Mouse (Mus musculus): ENCODE measurements around the gene Cyb5r1. TPM values are rescaled to one million over a fixed set of nuclear protein-coding genes. Genes with fewer than 3 reads are reported as not detected.

The Cyb5r1 gene
- polyA plus RNA-seq, 1 experiment = 40.8 TPM

- TF ChIP-seq POLR2A (IDR thresholded peaks at IDR 0.05; ENCODE audit: borderline replicate concordance, control insufficient read depth, low read depth, low read length) (no peak), CTCF (IDR thresholded peaks at IDR 0.05; ENCODE audit: control insufficient read depth, insufficient read depth, low read length) (no peak)
- 89% methylated on average over 12 of the region's 12 CpGs for WGBS
- H3K4me3 ChIP-seq (replicated peaks; ENCODE audit: control insufficient read depth, low read depth, low read length) = no peak overlapping the region
- H3K4me1 ChIP-seq (ENCODE audit: control insufficient read depth, insufficient read depth, low read length) = no peaks in the 10 kb centered on the region
- no peak overlapping the region for H3K27ac ChIP-seq (ENCODE audit: control insufficient read depth, insufficient read depth, low read depth, low read length, poor library complexity)
Observed at GRCm38 (mm10) chr1:134398210-134398609, 7.1 kb upstream of the Cyb5r1 start.

GRCm38 (mm10) chr1:134399735-134400134 lies 5.6 kb upstream of the Cyb5r1 start:
- Histone ChIP-seq H3K4me3 (replicated peaks; ENCODE audit: control insufficient read depth, low read depth, low read length) (no peak overlapping the region), H3K4me1 (ENCODE audit: control insufficient read depth, insufficient read depth, low read length) (no peaks in the 10 kb centered on the region)
- no peak for TF ChIP-seq CTCF (IDR thresholded peaks at IDR 0.05; ENCODE audit: control insufficient read depth, insufficient read depth, low read length)
- TF ChIP-seq POLR2A (IDR thresholded peaks at IDR 0.05; ENCODE audit: borderline replicate concordance, control insufficient read depth, low read depth, low read length) = no peak

GRCm38 (mm10) chr1:134406414-134406771 lies 1.0 kb downstream of the Cyb5r1 start:
- Histone ChIP-seq H3K4me1 (ENCODE audit: control insufficient read depth, insufficient read depth, low read length) (no peaks in the 10 kb centered on the region; the same call in 1 of the 2 replicates), H3K4me3 (replicated peaks; ENCODE audit: control insufficient read depth, low read depth, low read length) (peak overlapping the region; percentile 99), H3K27ac (ENCODE audit: control insufficient read depth, insufficient read depth, low read depth, low read length, poor library complexity) (peak overlapping the region; percentile 96)
- 17% methylated on average over 8 of the region's 8 CpGs for WGBS
- TF ChIP-seq CTCF (IDR thresholded peaks at IDR 0.05; ENCODE audit: control insufficient read depth, insufficient read depth, low read length) (no peak), POLR2A (IDR thresholded peaks at IDR 0.05; ENCODE audit: borderline replicate concordance, control insufficient read depth, low read depth, low read length) (no peak)

More at GRCm38 (mm10) chr1:134399735-134400134, 5.6 kb upstream of the Cyb5r1 start:
- 75% methylated on average over 5 of the region's 5 CpGs for WGBS
- no peak overlapping the region for H3K27ac ChIP-seq (ENCODE audit: control insufficient read depth, insufficient read depth, low read depth, low read length, poor library complexity)

- no peak for TF ChIP-seq CTCF (IDR thresholded peaks at IDR 0.05; ENCODE audit: control insufficient read depth, insufficient read depth, low read length)
- no peak for TF ChIP-seq POLR2A (IDR thresholded peaks at IDR 0.05; ENCODE audit: borderline replicate concordance, control insufficient read depth, low read depth, low read length)
- 90% methylated on average over 8 of the region's 8 CpGs for WGBS
- Histone ChIP-seq H3K4me3 (replicated peaks; ENCODE audit: control insufficient read depth, low read depth, low read length) (no peak overlapping the region), H3K4me1 (ENCODE audit: control insufficient read depth, insufficient read depth, low read length) (no peaks in the 10 kb centered on the region; the same call in 1 of the 2 replicates), H3K27ac (ENCODE audit: control insufficient read depth, insufficient read depth, low read depth, low read length, poor library complexity) (no peak overlapping the region)
Observed at GRCm38 (mm10) chr1:134408080-134408479, 2.7 kb downstream of the Cyb5r1 start.

- H3K4me1 ChIP-seq (ENCODE audit: control insufficient read depth, insufficient read depth, low read length) = no peaks in the 10 kb centered on the region; the same call in 1 of the 2 replicates
- WGBS = 88% methylated on average over 9 of the region's 9 CpGs
Observed at GRCm38 (mm10) chr1:134411706-134412629, 6.6 kb downstream of the Cyb5r1 start.

GRCm38 (mm10) chr1:134414038-134414437 lies 8.7 kb downstream of the Cyb5r1 start:
- Histone ChIP-seq H3K4me1 (ENCODE audit: control insufficient read depth, insufficient read depth, low read length) (no peaks in the 10 kb centered on the region; the same call in 1 of the 2 replicates), H3K4me3 (replicated peaks; ENCODE audit: control insufficient read depth, low read depth, low read length) (no peak overlapping the region), H3K27ac (ENCODE audit: control insufficient read depth, insufficient read depth, low read depth, low read length, poor library complexity) (no peak overlapping the region)
- no peak for TF ChIP-seq CTCF (IDR thresholded peaks at IDR 0.05; ENCODE audit: control insufficient read depth, insufficient read depth, low read length)
- TF ChIP-seq POLR2A (IDR thresholded peaks at IDR 0.05; ENCODE audit: borderline replicate concordance, control insufficient read depth, low read depth, low read length) = no peak
- WGBS = 74% methylated on average over 2 of the region's 2 CpGs

More at GRCm38 (mm10) chr1:134411706-134412629, 6.6 kb downstream of the Cyb5r1 start:
- TF ChIP-seq CTCF (IDR thresholded peaks at IDR 0.05; ENCODE audit: control insufficient read depth, insufficient read depth, low read length) (no peak), POLR2A (IDR thresholded peaks at IDR 0.05; ENCODE audit: borderline replicate concordance, control insufficient read depth, low read depth, low read length) (no peak)
- no peak overlapping the region for H3K27ac ChIP-seq (ENCODE audit: control insufficient read depth, insufficient read depth, low read depth, low read length, poor library complexity)
- no peak overlapping the region for H3K4me3 ChIP-seq (replicated peaks; ENCODE audit: control insufficient read depth, low read depth, low read length)

- Histone ChIP-seq H3K27ac (ENCODE audit: control insufficient read depth, insufficient read depth, low read depth, low read length, poor library complexity) (peak overlapping the region; percentile 96), H3K4me3 (replicated peaks; ENCODE audit: control insufficient read depth, low read depth, low read length) (peak overlapping the region; percentile 99), H3K4me1 (ENCODE audit: control insufficient read depth, insufficient read depth, low read length) (no peaks in the 10 kb centered on the region; the same call in 1 of the 2 replicates)
- TF ChIP-seq POLR2A (IDR thresholded peaks at IDR 0.05; ENCODE audit: borderline replicate concordance, control insufficient read depth, low read depth, low read length) (no peak), CTCF (IDR thresholded peaks at IDR 0.05; ENCODE audit: control insufficient read depth, insufficient read depth, low read length) (no peak)
- WGBS = 12% methylated on average over 11 of the region's 11 CpGs
Observed at GRCm38 (mm10) chr1:134414501-134415167, 9.3 kb downstream of the Cyb5r1 start.
